ENCODE assay signal across 14 mouse cellular contexts in the genomic region with DNA sequence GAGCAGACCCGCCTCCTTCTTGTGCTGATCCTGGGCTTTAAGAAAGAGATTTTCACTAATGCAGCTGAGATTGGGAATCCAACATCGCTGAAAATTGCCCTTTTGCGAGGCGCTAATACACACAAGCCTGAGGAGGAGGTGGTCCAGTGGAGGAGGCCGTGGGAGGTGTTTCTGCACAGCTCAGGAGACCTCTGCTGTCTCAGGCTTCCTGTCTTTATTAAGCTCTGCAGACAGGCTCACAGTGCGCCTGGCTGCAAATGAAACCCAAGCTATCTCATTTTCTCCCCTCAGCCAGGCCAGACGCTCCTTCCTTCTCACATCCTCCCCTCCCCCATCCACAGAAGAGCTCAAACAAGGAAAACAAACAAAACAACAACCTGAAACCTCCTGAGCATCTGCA. TPM values are rescaled to one million over a fixed set of nuclear protein-coding genes. Genes with fewer than 3 reads are reported as not detected.
DNase-seq lines count a peak whose midpoint lies in the region; ATAC-seq and TF ChIP-seq lines count a peak whose summit lies in the region.
"Had no signal": no experiment of that assay in that cellular context is flagged by ENCODE, and none has a peak within 500 bp of the region (broad histone marks: within the 10 kb centered on the region; RNA-seq: fewer than 3 reads in every experiment).

No protein-coding gene starts in this region.

- H3K4me2 ChIP-seq in forebrain, embryonic 13.5 days = no peak overlapping the region
- H3K4me2 ChIP-seq in forebrain, postnatal 0 days (ENCODE audit: low read depth) = no peak overlapping the region
- no peak overlapping the region for H3K4me2 ChIP-seq in kidney, embryonic 15.5 days
- H3K4me2 ChIP-seq in hindbrain, embryonic 12.5 days (replicated peaks) = no peak overlapping the region
- no peak overlapping the region for H3K4me2 ChIP-seq in midbrain, embryonic 15.5 days
- H3K4me2 ChIP-seq: limb, embryonic 15.5 days had no signal

- peak overlapping the region; percentile 37; the same call in 1 of the 2 replicates for H3K27ac ChIP-seq in forebrain, embryonic 13.5 days
- no peak overlapping the region for H3K27ac ChIP-seq in forebrain, postnatal 0 days (ENCODE audit: low read depth, low read length)
- peak overlapping the region; percentile 70 for H3K27ac ChIP-seq in kidney, embryonic 15.5 days
- peak overlapping the region; percentile 70 for H3K27ac ChIP-seq in hindbrain, embryonic 12.5 days
- H3K27ac ChIP-seq in midbrain, embryonic 15.5 days = peak overlapping the region; percentile 54
- H3K27ac ChIP-seq: limb, embryonic 15.5 days had no signal

- TF ChIP-seq CTCF in forebrain, postnatal 0 days (IDR thresholded peaks at IDR 0.05; ENCODE audit: low read depth) = no peak

- peaks cover 59% of the 10 kb centered on the region for H3K4me1 ChIP-seq in forebrain, embryonic 13.5 days
- H3K4me1 ChIP-seq in forebrain, postnatal 0 days (ENCODE audit: insufficient read depth) = peaks cover 9% of the 10 kb centered on the region
- H3K4me1 ChIP-seq in kidney, embryonic 15.5 days = peaks cover 63% of the 10 kb centered on the region
- H3K4me1 ChIP-seq in hindbrain, embryonic 12.5 days = peaks cover 67% of the 10 kb centered on the region
- peaks cover 48% of the 10 kb centered on the region for H3K4me1 ChIP-seq in midbrain, embryonic 15.5 days

- 58% methylated on average over 7 of the region's 7 CpGs for WGBS in forebrain, embryonic 13.5 days
- WGBS in forebrain, postnatal 0 days = 51% methylated on average over 7 of the region's 7 CpGs
- 31% methylated on average over 7 of the region's 7 CpGs for WGBS in kidney, embryonic 15.5 days
- 54% methylated on average over 7 of the region's 7 CpGs for WGBS in hindbrain, embryonic 12.5 days
- 40% methylated on average over 7 of the region's 7 CpGs for WGBS in midbrain, embryonic 15.5 days

- H3K9me3 ChIP-seq in forebrain, embryonic 13.5 days (replicated peaks) = no peaks in the 10 kb centered on the region
- H3K9me3 ChIP-seq in forebrain, postnatal 0 days (ENCODE audit: low read length) = no peaks in the 10 kb centered on the region
- H3K9me3 ChIP-seq in kidney, embryonic 15.5 days (replicated peaks) = no peaks in the 10 kb centered on the region
- no peaks in the 10 kb centered on the region for H3K9me3 ChIP-seq in hindbrain, embryonic 12.5 days (replicated peaks)
- H3K9me3 ChIP-seq in midbrain, embryonic 15.5 days = no peaks in the 10 kb centered on the region
- H3K9me3 ChIP-seq: limb, embryonic 15.5 days had no signal

- DNase-seq in forebrain, postnatal 0 days = no peak
- no peak for DNase-seq in kidney, adult 18-20 months
- DNase-seq in layer of hippocampus, adult 11-12 months (ENCODE audit: low spot score) = no peak
- DNase-seq in spleen, postnatal 36 days (ENCODE audit: low spot score in 2 of 2) = no peak
- DNase-seq: B cell, adult 2 months; cerebellum, postnatal 36 days; lung, postnatal 10 days; thymus, postnatal 4 days had no signal

- ATAC-seq in forebrain, embryonic 13.5 days = no peak
- no peak for ATAC-seq in forebrain, postnatal 0 days
- ATAC-seq in kidney, embryonic 15.5 days (replicated peaks; ENCODE audit: low FRiP score) = peak; percentile 65; the same call in 1 of the 2 replicates
- no peak for ATAC-seq in hindbrain, embryonic 12.5 days (ENCODE audit: low FRiP score)
- ATAC-seq in midbrain, embryonic 15.5 days (replicated peaks) = 0 out of 2 replicates have a peak, but pooled peaks have one; percentile 45

- H3K36me3 ChIP-seq in forebrain, embryonic 13.5 days (ENCODE audit: poor library complexity, severe bottlenecking) = peaks cover 13% of the 10 kb centered on the region
- no peaks in the 10 kb centered on the region for H3K36me3 ChIP-seq in forebrain, postnatal 0 days (ENCODE audit: insufficient read depth)
- peaks cover 9% of the 10 kb centered on the region for H3K36me3 ChIP-seq in kidney, embryonic 15.5 days
- no peaks in the 10 kb centered on the region for H3K36me3 ChIP-seq in hindbrain, embryonic 12.5 days
- no peaks in the 10 kb centered on the region for H3K36me3 ChIP-seq in midbrain, embryonic 15.5 days (replicated peaks)
- H3K36me3 ChIP-seq: limb, embryonic 15.5 days had no signal

- H3K4me3 ChIP-seq in forebrain, embryonic 13.5 days = no peak overlapping the region
- no peak overlapping the region for H3K4me3 ChIP-seq in forebrain, postnatal 0 days (ENCODE audit: low read depth, low read length)
- no peak overlapping the region for H3K4me3 ChIP-seq in kidney, embryonic 15.5 days (replicated peaks)
- no peak overlapping the region for H3K4me3 ChIP-seq in hindbrain, embryonic 12.5 days
- H3K4me3 ChIP-seq in midbrain, embryonic 15.5 days = no peak overlapping the region
- H3K4me3 ChIP-seq: limb, embryonic 15.5 days; myocyte had no signal

- no peaks in the 10 kb centered on the region for H3K27me3 ChIP-seq in forebrain, embryonic 13.5 days
- H3K27me3 ChIP-seq in forebrain, postnatal 0 days (ENCODE audit: insufficient read depth, low read length) = no peaks in the 10 kb centered on the region
- H3K27me3 ChIP-seq in kidney, embryonic 15.5 days = no peaks in the 10 kb centered on the region
- H3K27me3 ChIP-seq in hindbrain, embryonic 12.5 days = no peaks in the 10 kb centered on the region
- H3K27me3 ChIP-seq in midbrain, embryonic 15.5 days (replicated peaks) = no peaks in the 10 kb centered on the region

- no peak overlapping the region for H3K9ac ChIP-seq in forebrain, embryonic 13.5 days
- H3K9ac ChIP-seq in forebrain, postnatal 0 days = no peak overlapping the region
- H3K9ac ChIP-seq in kidney, embryonic 15.5 days = 0 out of 2 replicates have a peak overlapping the region, but pooled peaks have one; percentile 9
- H3K9ac ChIP-seq in hindbrain, embryonic 12.5 days = no peak overlapping the region
- no peak overlapping the region for H3K9ac ChIP-seq in midbrain, embryonic 15.5 days
- H3K9ac ChIP-seq: limb, embryonic 15.5 days had no signal

RNA-seq across cellular contexts. Expression of gene Tspan18, which starts 9.6 kb away (rescaled TPM):
- polyA plus RNA-seq in forebrain, embryonic 13.5 days (2015; fragmentation: Nextera tagmentation; extraction: Ambion mirVana) = 22.2 and 26.5 TPM in 2 replicates
- total RNA-seq in forebrain, postnatal 0 days (2014; rRNA removed) = 14.8 and 23.1 TPM in 2 replicates
- polyA plus RNA-seq in forebrain, postnatal 0 days (2015; fragmentation: Nextera tagmentation; extraction: Ambion mirVana) = 14.4 and 18.1 TPM in 2 replicates
- polyA plus RNA-seq in kidney, embryonic 15.5 days (2015; fragmentation: Nextera tagmentation; extraction: Ambion mirVana) = 41.0 and 44.8 TPM in 2 replicates
- 34.2 and 39.0 TPM in 2 replicates for polyA plus RNA-seq in hindbrain, embryonic 12.5 days (2016; fragmentation: Nextera tagmentation; extraction: Ambion mirVana)
- 20.1 and 22.6 TPM in 2 replicates for polyA plus RNA-seq in midbrain, embryonic 15.5 days (2015; fragmentation: Nextera tagmentation; extraction: Ambion mirVana)

Comparison
In these comparisons a context has a peak if more than half of its experiments do, and no peak if none do; other contexts are left out.
1. ATAC-seq: peak in kidney, embryonic 15.5 days (single experiment) and midbrain, embryonic 15.5 days (single experiment); none in forebrain, embryonic 13.5 days (single experiment), forebrain, postnatal 0 days (single experiment) and hindbrain, embryonic 12.5 days (single experiment).